Mouse (Mus musculus): ENCODE measurements around the gene Ifitm6. TPM values are rescaled to one million over a fixed set of nuclear protein-coding genes. Genes with fewer than 3 reads are reported as not detected.

Ifitm6 gene
- polyA plus RNA-seq, 1 experiment from 2014 or later = 0.57 TPM

DNA sequence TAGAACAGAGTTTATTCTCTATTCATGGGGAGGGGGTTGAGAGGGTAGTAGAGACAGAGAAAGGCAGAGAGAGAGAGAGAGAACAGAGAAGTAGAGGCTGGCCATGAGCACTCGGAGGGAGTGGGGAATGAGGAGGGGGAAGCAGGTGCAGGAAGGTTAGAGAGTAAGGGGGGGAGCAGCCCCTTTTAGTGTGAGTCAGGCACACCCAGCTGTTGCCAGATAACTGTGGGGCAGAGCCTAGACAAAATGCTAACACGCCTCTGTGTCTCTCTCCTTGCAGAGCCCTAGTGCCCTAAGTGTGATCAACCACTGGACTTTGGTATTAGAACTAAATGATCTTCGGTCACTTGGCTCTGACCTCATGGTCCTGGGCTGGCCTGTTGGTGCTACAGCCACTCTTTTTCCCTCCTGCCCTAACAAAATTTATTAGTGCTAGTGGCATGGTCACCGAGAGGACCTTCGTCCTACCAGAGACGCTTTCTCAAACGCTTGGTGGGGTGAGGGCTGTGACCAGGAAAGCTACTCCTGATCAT, 6.4 kb downstream of the Ifitm6 start:
- no peak overlapping the region for H3K4me3 ChIP-seq (replicated peaks; ENCODE audit: low read length)
- no peak overlapping the region for H3K4me2 ChIP-seq (ENCODE audit: low read length)
- no peak overlapping the region for H3K9ac ChIP-seq (replicated peaks; ENCODE audit: low read depth, low read length)
- H3K4me1 ChIP-seq (replicated peaks; ENCODE audit: control insufficient read depth, insufficient read depth, low read length) = peaks cover 3% of the 10 kb centered on the region; the same call in 1 of the 2 replicates
- 85% methylated on average over 7 of the region's 7 CpGs for whole genome bisulfite sequencing
- no peak overlapping the region for H3K27ac ChIP-seq (ENCODE audit: low read length)
- H3K27me3 ChIP-seq (replicated peaks; ENCODE audit: control insufficient read depth, insufficient read depth, low read length) = no peaks in the 10 kb centered on the region
- H3K9me3 ChIP-seq (ENCODE audit: control insufficient read depth, low read length) = no peaks in the 10 kb centered on the region
- no peak for ATAC-seq
- H3K36me3 ChIP-seq (ENCODE audit: control insufficient read depth, insufficient read depth) = no peaks in the 10 kb centered on the region

DNA sequence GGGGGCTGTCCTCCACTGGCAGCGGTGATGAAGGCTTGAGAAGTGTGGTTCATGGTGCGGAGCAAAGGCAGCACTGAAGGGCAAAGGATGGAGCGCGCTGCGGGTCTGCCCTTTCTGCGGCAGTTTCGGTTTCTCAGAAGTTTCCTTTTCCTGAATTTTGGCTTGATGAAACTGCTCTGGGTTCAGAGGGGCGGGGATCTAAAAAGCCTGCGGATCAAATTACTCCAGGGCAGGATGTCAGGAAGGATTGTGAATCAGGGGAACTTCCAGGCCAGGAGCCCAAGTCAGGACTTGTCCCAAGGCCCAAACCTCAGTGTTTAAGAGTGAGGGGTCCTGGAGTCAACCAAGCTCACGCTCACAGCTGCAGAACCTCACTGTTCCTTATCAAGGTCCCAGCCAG, 7.1 kb downstream of the Ifitm6 start, which contains the start of gene Ifitm3:
Ifitm3 (minus strand) TSS at position 178 of the 400 bp plus-strand sequence.
- WGBS = 42% methylated on average over 10 of the region's 10 CpGs
- peak within 1 kb of the TSS; percentile 12; the same call in 1 of the 2 replicates for H3K4me2 ChIP-seq (ENCODE audit: low read length)
- no peak for ATAC-seq
- H3K4me1 ChIP-seq (replicated peaks; ENCODE audit: control insufficient read depth, insufficient read depth, low read length) = peaks cover 3% of the 10 kb centered on the region; the same call in 1 of the 2 replicates
- no peak within 1 kb of the TSS for H3K4me3 ChIP-seq (replicated peaks; ENCODE audit: low read length)
- no peaks in the 10 kb centered on the region for H3K27me3 ChIP-seq (replicated peaks; ENCODE audit: control insufficient read depth, insufficient read depth, low read length)
- no peak within 1 kb of the TSS for H3K9ac ChIP-seq (replicated peaks; ENCODE audit: low read depth, low read length)
- no peak within 1 kb of the TSS for H3K27ac ChIP-seq (ENCODE audit: low read length)
- no peaks in the 10 kb centered on the region for H3K9me3 ChIP-seq (ENCODE audit: control insufficient read depth, low read length)
- H3K36me3 ChIP-seq (ENCODE audit: control insufficient read depth, insufficient read depth) = no peaks in the 10 kb centered on the region

DNA sequence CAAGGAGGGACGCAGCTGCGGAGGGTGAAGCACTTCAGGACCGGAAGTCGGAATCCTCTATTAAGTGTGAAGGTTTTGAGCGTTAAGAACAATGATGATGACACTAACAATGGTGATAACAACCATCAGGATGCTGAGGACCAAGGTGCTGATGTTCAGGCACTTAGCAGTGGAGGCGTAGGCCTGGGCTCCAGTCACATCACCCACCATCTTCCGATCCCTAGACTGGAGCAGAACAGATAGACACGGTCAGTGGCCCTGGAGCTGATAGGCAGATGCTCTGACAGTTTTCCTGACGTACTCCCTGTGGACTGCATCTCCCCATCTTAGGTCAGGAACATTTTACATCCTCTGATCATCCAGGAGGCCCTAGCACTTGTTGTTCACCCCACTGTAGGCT, 8.1 kb downstream of the Ifitm6 start:
- 92% methylated on average over 9 of the region's 9 CpGs for WGBS
- no peak for ATAC-seq
- Histone ChIP-seq H3K27me3 (replicated peaks; ENCODE audit: control insufficient read depth, insufficient read depth, low read length) (no peaks in the 10 kb centered on the region), H3K4me2 (ENCODE audit: low read length) (no peak overlapping the region), H3K27ac (ENCODE audit: low read length) (no peak overlapping the region), H3K9ac (replicated peaks; ENCODE audit: low read depth, low read length) (no peak overlapping the region), H3K9me3 (ENCODE audit: control insufficient read depth, low read length) (no peaks in the 10 kb centered on the region), H3K4me3 (replicated peaks; ENCODE audit: low read length) (no peak overlapping the region), H3K4me1 (replicated peaks; ENCODE audit: control insufficient read depth, insufficient read depth, low read length) (peaks cover 3% of the 10 kb centered on the region; the same call in 1 of the 2 replicates), H3K36me3 (ENCODE audit: control insufficient read depth, insufficient read depth) (no peaks in the 10 kb centered on the region)

DNA sequence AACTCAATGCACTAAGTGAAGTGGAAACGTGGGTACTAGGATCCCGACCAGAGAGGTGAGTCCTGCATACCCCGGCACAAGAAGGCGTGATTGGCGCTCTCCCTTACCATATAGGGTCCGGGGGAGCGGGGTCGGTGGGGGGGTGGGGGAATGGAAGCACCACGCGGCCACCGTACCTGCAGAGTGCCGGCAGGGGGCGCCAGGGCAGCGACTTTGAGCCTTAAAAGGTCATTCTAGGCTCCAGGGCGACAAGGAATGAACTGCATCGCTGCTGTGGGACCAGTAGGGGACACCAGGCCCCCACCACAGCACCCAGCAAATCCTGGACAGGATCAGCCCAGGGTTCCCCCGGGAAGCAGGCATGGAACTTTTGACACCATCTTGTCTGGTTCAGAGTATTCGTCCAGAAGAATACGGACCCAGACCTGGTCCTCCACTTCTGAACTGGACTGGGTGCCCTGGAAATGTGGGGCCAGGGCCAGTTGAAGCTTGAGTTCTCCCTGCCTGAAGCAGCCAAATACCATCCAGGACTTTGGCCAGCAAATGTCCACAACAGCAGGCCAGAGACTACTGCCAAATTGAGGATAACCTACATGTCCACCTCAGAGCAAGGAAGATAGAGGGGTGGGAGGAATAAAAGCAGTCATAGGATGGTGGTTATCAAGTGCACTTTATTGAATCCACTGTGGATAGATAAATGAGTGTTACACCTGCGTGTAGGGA, 8.6 kb downstream of the Ifitm6 start:
- ATAC-seq = peak; percentile 73; the same call in 1 of the 2 replicates
- Histone ChIP-seq H3K27ac (ENCODE audit: low read length) (no peak overlapping the region), H3K4me2 (ENCODE audit: low read length) (no peak overlapping the region), H3K9ac (replicated peaks; ENCODE audit: low read depth, low read length) (no peak overlapping the region), H3K4me1 (replicated peaks; ENCODE audit: control insufficient read depth, insufficient read depth, low read length) (peaks cover 3% of the 10 kb centered on the region; the same call in 1 of the 2 replicates), H3K4me3 (replicated peaks; ENCODE audit: low read length) (no peak overlapping the region), H3K36me3 (ENCODE audit: control insufficient read depth, insufficient read depth) (no peaks in the 10 kb centered on the region), H3K27me3 (replicated peaks; ENCODE audit: control insufficient read depth, insufficient read depth, low read length) (no peaks in the 10 kb centered on the region), H3K9me3 (ENCODE audit: control insufficient read depth, low read length) (no peaks in the 10 kb centered on the region)
- WGBS = 7% methylated on average over 20 of the region's 20 CpGs

DNA sequence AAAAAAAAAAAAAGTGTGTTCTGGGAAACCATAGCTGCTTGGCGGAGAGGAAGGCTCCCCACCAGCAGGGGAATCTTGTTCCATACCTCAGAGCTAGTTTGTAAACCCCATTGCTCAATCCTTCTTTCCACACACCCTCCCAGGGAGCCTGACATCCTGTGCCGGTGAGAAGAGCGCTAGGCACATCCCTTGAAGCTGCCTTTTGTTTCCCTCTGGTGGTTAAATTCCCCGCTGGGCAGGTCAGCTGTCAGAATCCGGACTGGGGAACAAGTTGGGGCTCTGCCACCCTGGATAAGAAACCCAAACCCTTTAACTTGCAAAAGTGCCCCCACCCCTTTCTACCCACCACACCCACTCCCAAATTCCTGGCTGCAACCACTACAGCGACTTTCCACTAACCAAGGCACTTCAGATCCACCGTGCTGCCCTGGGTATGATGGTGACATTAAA, 9.4 kb downstream of the Ifitm6 start:
- Histone ChIP-seq H3K4me2 (ENCODE audit: low read length) (no peak overlapping the region), H3K9me3 (ENCODE audit: control insufficient read depth, low read length) (no peaks in the 10 kb centered on the region)
- WGBS = 11% methylated on average over 7 of the region's 7 CpGs

DNA sequence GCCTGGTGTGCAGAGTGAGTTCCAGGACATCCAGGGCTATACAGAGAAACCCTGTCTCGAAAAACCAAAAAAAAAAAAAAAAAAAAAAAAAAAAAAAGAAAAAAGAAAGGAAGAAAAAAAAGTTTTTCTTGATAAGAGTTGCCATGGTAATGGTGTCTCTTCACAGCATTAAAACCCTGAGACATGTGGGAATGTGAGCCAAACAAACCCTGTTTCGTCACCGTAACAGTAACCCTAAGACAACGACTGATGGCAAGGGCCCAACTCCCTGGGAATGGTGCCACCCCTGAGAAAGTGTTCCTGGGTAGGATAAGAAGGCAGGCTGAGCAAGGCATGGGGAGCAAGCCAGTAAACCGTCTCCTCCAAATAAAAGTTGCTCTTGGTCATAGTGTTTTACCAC, 10.8 kb downstream of the Ifitm6 start:
- no peak for ATAC-seq
- H3K4me1 ChIP-seq (replicated peaks; ENCODE audit: control insufficient read depth, insufficient read depth, low read length) = peaks cover 3% of the 10 kb centered on the region; the same call in 1 of the 2 replicates
- H3K9me3 ChIP-seq (ENCODE audit: control insufficient read depth, low read length) = no peaks in the 10 kb centered on the region
- 30% methylated on average over 5 of the region's 5 CpGs for WGBS
- H3K27ac ChIP-seq (ENCODE audit: low read length) = no peak overlapping the region
- H3K27me3 ChIP-seq (replicated peaks; ENCODE audit: control insufficient read depth, insufficient read depth, low read length) = no peaks in the 10 kb centered on the region
- H3K4me2 ChIP-seq (ENCODE audit: low read length) = no peak overlapping the region
- no peaks in the 10 kb centered on the region for H3K36me3 ChIP-seq (ENCODE audit: control insufficient read depth, insufficient read depth)
- no peak overlapping the region for H3K9ac ChIP-seq (replicated peaks; ENCODE audit: low read depth, low read length)
- no peak overlapping the region for H3K4me3 ChIP-seq (replicated peaks; ENCODE audit: low read length)

More for the DNA sequence above, 9.4 kb downstream of the Ifitm6 start:
- ATAC-seq = no peak
- H3K9ac ChIP-seq (replicated peaks; ENCODE audit: low read depth, low read length) = no peak overlapping the region
- H3K27ac ChIP-seq (ENCODE audit: low read length) = no peak overlapping the region
- no peak overlapping the region for H3K4me3 ChIP-seq (replicated peaks; ENCODE audit: low read length)
- peaks cover 3% of the 10 kb centered on the region; the same call in 1 of the 2 replicates for H3K4me1 ChIP-seq (replicated peaks; ENCODE audit: control insufficient read depth, insufficient read depth, low read length)
- no peaks in the 10 kb centered on the region for H3K36me3 ChIP-seq (ENCODE audit: control insufficient read depth, insufficient read depth)
- no peaks in the 10 kb centered on the region for H3K27me3 ChIP-seq (replicated peaks; ENCODE audit: control insufficient read depth, insufficient read depth, low read length)

DNA sequence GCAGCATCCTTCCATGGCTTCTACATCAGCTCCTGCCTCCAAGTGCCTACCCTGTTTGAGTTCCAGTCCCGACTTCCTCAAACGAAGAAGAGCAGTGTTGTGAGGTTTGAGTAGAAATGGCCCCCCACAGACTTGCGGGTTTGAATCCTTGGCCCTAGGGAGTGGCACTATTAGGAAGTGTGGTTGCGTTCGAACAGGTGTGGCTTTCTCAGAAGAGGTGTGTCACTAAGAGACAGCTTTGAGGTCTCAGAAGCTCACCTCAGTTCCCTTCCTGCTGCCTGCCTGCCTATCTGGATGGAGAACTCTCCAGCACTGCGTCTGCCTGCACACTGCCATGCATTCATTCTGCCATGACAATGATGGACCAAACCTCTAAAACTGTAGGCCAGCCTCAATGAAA, 11.3 kb downstream of the Ifitm6 start:
- Histone ChIP-seq H3K27me3 (replicated peaks; ENCODE audit: control insufficient read depth, insufficient read depth, low read length) (no peaks in the 10 kb centered on the region), H3K27ac (ENCODE audit: low read length) (no peak overlapping the region), H3K36me3 (ENCODE audit: control insufficient read depth, insufficient read depth) (no peaks in the 10 kb centered on the region), H3K4me3 (replicated peaks; ENCODE audit: low read length) (no peak overlapping the region), H3K9ac (replicated peaks; ENCODE audit: low read depth, low read length) (no peak overlapping the region), H3K4me1 (replicated peaks; ENCODE audit: control insufficient read depth, insufficient read depth, low read length) (peaks cover 3% of the 10 kb centered on the region; the same call in 1 of the 2 replicates), H3K4me2 (ENCODE audit: low read length) (no peak overlapping the region), H3K9me3 (ENCODE audit: control insufficient read depth, low read length) (no peaks in the 10 kb centered on the region)
- 93% methylated on average over 6 of the region's 6 CpGs for WGBS
- no peak for ATAC-seq

DNA sequence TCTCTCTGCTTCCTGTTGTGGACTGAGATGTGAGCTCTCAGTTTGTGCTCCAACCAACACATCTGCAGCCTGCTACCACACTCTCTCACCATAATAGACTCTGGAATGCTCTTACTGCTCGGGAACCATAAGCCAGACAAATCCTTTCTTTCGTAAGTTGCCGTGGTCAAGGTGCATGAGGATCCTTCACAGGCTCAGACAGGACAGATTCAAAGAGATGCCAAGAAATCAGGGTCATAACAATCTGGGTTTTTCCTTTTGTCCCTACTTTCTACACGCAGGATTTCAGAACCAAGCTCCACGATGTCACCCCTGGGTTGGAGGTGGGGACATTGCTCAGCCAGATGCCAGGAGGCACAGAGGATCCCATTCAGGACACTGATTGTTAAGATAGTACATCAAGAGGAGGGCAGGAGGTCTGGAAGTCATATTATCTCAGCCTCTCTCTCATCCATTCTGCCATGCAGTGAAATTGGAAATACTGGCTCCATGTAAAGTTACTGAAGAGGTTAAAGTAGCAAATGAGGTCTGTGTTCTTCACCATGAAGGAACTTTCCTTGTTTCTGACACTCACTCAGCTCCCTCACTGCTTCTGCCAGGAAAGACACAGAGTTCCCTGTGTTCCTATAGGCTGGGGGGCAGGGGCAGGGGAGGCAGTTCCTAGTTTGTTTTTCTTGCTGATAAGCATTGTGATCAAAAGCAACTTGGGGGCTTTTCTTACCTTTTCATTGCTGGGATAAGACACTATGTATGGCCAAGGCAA, 14.3 kb downstream of the Ifitm6 start:
- H3K4me2 ChIP-seq (ENCODE audit: low read length) = no peak overlapping the region
- H3K4me1 ChIP-seq (replicated peaks; ENCODE audit: control insufficient read depth, insufficient read depth, low read length) = no peaks in the 10 kb centered on the region
- no peaks in the 10 kb centered on the region for H3K9me3 ChIP-seq (ENCODE audit: control insufficient read depth, low read length)
- no peak overlapping the region for H3K27ac ChIP-seq (ENCODE audit: low read length)
- WGBS = 81% methylated on average over 5 of the region's 5 CpGs
- H3K36me3 ChIP-seq (ENCODE audit: control insufficient read depth, insufficient read depth) = no peaks in the 10 kb centered on the region
- no peak overlapping the region for H3K9ac ChIP-seq (replicated peaks; ENCODE audit: low read depth, low read length)
- no peak overlapping the region for H3K4me3 ChIP-seq (replicated peaks; ENCODE audit: low read length)
- no peak for ATAC-seq
- no peaks in the 10 kb centered on the region for H3K27me3 ChIP-seq (replicated peaks; ENCODE audit: control insufficient read depth, insufficient read depth, low read length)
